Mouse (Mus musculus) hindlimb bud, embryonic 11.5 days (tissue): ENCODE results near the gene Adam10.

Experiments used
- DNase-seq: peaks from one replicate; pipeline ENCODE4 v3.0.0-alpha.2; 2012; ENCODE audit warnings: low read depth, low spot score; ENCODE audit errors: extremely low spot score

The Adam10 gene

GRCm38 (mm10) chr9:70760974-70761373, 82.2 kb downstream of the Adam10 start:
- DNase-seq: no peak

- no peak for DNase-seq
Measured at GRCm38 (mm10) chr9:70775517-70775916, 96.7 kb downstream of the Adam10 start.

- DNase-seq: no peak
Measured at GRCm38 (mm10) chr9:70782191-70782590, 103.4 kb downstream of the Adam10 start.

- DNase-seq: no peak
Measured at GRCm38 (mm10) chr9:70788705-70789104, 109.9 kb downstream of the Adam10 start.

- DNase-seq: no peak
Measured at GRCm38 (mm10) chr9:70790621-70791020, 111.8 kb downstream of the Adam10 start.

- DNase-seq: no peak
Measured at GRCm38 (mm10) chr9:70794643-70795438, 116.0 kb downstream of the Adam10 start.

- no peak for DNase-seq
Measured at GRCm38 (mm10) chr9:70795439-70795757, 116.6 kb downstream of the Adam10 start.

GRCm38 (mm10) chr9:70800588-70801315, 122.0 kb downstream of the Adam10 start:
- DNase-seq: no peak

GRCm38 (mm10) chr9:70801761-70802160, 123.0 kb downstream of the Adam10 start:
- DNase-seq: no peak

GRCm38 (mm10) chr9:70802816-70803215, 124.0 kb downstream of the Adam10 start:
- DNase-seq: no peak

GRCm38 (mm10) chr9:70806069-70806468, 127.3 kb downstream of the Adam10 start:
- no peak for DNase-seq

- DNase-seq: no peak
Measured at GRCm38 (mm10) chr9:70807714-70808113, 128.9 kb downstream of the Adam10 start.

- DNase-seq: no peak
Measured at GRCm38 (mm10) chr9:70812551-70812950, 133.8 kb downstream of the Adam10 start.

- DNase-seq: no peak
Measured at GRCm38 (mm10) chr9:70816701-70817305, 138.0 kb downstream of the Adam10 start.

- DNase-seq: no peak
Measured at GRCm38 (mm10) chr9:70817396-70817795, 138.6 kb downstream of the Adam10 start.

- DNase-seq: no peak
Measured at GRCm38 (mm10) chr9:70818739-70819138, 139.9 kb downstream of the Adam10 start.

- no peak for DNase-seq
Measured at GRCm38 (mm10) chr9:70824103-70824502, 145.3 kb downstream of the Adam10 start.

GRCm38 (mm10) chr9:70827911-70828310, 149.1 kb downstream of the Adam10 start:
- DNase-seq: no peak
